Mouse (Mus musculus) ES-E14 (cell line): ENCODE results near the gene Lurap1l.

Experiments
- ZC3H11A ChIP-seq: IDR thresholded peaks from 2 replicates; pipeline ENCODE4 v1.6.1; 2012; ENCODE audit warnings: low read depth, mild to moderate bottlenecking, inconsistent platforms, low read length, borderline replicate concordance
- ZNF384 ChIP-seq: IDR thresholded peaks from 2 replicates; pipeline ENCODE4 v1.6.1; 2012; ENCODE audit warnings: low read depth, low read length, inconsistent platforms

DNA sequence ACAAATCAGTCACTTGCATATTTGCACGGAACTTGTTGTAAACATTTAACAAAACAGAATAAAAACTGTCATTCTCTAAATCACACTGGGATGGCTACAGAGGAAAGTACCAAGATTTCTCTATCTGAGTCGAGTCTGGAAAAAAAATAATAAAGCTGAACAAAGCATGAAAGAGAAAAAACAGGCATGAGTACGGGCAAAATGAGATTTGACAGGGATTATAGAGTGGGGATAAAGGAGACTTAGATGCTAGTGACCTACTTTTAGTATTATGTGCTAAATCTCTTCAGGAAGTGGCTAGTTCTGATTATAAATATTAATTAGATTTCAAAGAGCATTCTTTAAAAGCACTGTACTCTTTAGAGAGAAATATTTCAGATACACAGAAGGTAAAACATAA, 3.7 kb upstream of the Lurap1l start:
- TF ChIP-seq ZC3H11A (no peak), ZNF384 (no peak)
